8 mouse cellular contexts compared by ENCODE assay signal in genomic region chr9:78527767-78528381, GRCm38 (mm10). TPM values are rescaled to one million over a fixed set of nuclear protein-coding genes. Genes with fewer than 3 reads are reported as not detected.
DNase-seq lines count a peak whose midpoint lies in the region; ATAC-seq and TF ChIP-seq lines count a peak whose summit lies in the region.

No protein-coding gene starts in this region.

- peak; percentile 82 for DNase-seq in gastrocnemius, adult 2 months
- DNase-seq in hindbrain, postnatal 0 days (ENCODE audit: low spot score): peak; percentile 83
- peak; percentile 72 to 83 for DNase-seq in left cerebral cortex, adult 2 months (ENCODE audit: extremely low spot score in 1 of 2, low spot score in 2 of 2)
- DNase-seq in right cerebral cortex, postnatal 14 days: peak; percentile 74
- peak; percentile 68 to 90 for DNase-seq in urinary bladder, postnatal 4 days (ENCODE audit: low spot score in 2 of 2)

- H3K4me1 ChIP-seq in hindbrain, postnatal 0 days (ENCODE audit: insufficient read depth, low read length): no peaks in the 10 kb centered on the region

- peak; percentile 98 for TF ChIP-seq CTCF in gastrocnemius, adult 2 months (IDR thresholded peaks at IDR 0.05)
- TF ChIP-seq CTCF in hindbrain, postnatal 0 days (IDR thresholded peaks at IDR 0.05; ENCODE audit: low read depth): peak; percentile 94
- TF ChIP-seq CTCF in left cerebral cortex, adult 2 months (IDR thresholded peaks at IDR 0.05): peak; percentile 94

- H3K36me3 ChIP-seq in hindbrain, postnatal 0 days (ENCODE audit: insufficient read depth, low read length): no peaks in the 10 kb centered on the region

- H3K4me2 ChIP-seq in hindbrain, postnatal 0 days (ENCODE audit: low read depth, low read length): peak overlapping the region; percentile 88

- intact Hi-C loops in gastrocnemius, adult 2 months (cut with DNase I): loop anchor here (2.0 kb wide), 2 partner anchors 25 to 51 kb away; no protein-coding TSS in a partner anchor
- intact Hi-C loops in left cerebral cortex, adult 2 months (cut with DNase I): loop anchor here (1.0 kb wide), 1 partner anchor 47 kb away; no protein-coding TSS in a partner anchor

- H3K27ac ChIP-seq in gastrocnemius, adult 2 months: peak overlapping the region; percentile 73
- H3K27ac ChIP-seq in hindbrain, postnatal 0 days: peak overlapping the region; percentile 86
- H3K27ac ChIP-seq in left cerebral cortex, adult 2 months: peak overlapping the region; percentile 48

- ATAC-seq in activated CD4-positive, CD25-positive, alpha-beta regulatory T cell, adult 4 months: peak; percentile 72
- ATAC-seq in common myeloid progenitor, adult 5-6 weeks (replicated peaks; ENCODE audit: low read depth, poor library complexity, severe bottlenecking): peak; percentile 78
- peak; percentile 80 for ATAC-seq in hindbrain, postnatal 0 days
- ATAC-seq in megakaryocyte, adult 5-6 weeks (ENCODE audit: poor library complexity, severe bottlenecking): peak; percentile 75

- no peaks in the 10 kb centered on the region for H3K27me3 ChIP-seq in hindbrain, postnatal 0 days (ENCODE audit: insufficient read depth, low read length)

- WGBS in hindbrain, postnatal 0 days: 2% methylated on average over 16 of the region's 16 CpGs

- H3K4me3 ChIP-seq in gastrocnemius, adult 2 months: peak overlapping the region; percentile 68
- peak overlapping the region; percentile 38 for H3K4me3 ChIP-seq in hindbrain, postnatal 0 days (ENCODE audit: low read length)
- peak overlapping the region; percentile 46 for H3K4me3 ChIP-seq in left cerebral cortex, adult 2 months

- no peaks in the 10 kb centered on the region for H3K9me3 ChIP-seq in hindbrain, postnatal 0 days (ENCODE audit: low read length)

- peak overlapping the region; percentile 57 for H3K9ac ChIP-seq in hindbrain, postnatal 0 days (replicated peaks; ENCODE audit: low read length)

RNA-seq across cellular contexts. Expression of gene Eef1a1, which starts 38.9 kb away (rescaled TPM):
- over 10,000 TPM; 10,605 to 11,851 TPM for polyA plus RNA-seq in activated CD4-positive, CD25-positive, alpha-beta regulatory T cell, adult 4 months (2017; shearing (Covaris generic))
- 14,048 and 16,425 TPM in 2 replicates for total RNA-seq in common myeloid progenitor, adult 5-6 weeks (2017)
- total RNA-seq in gastrocnemius, adult 2 months (2021): 100 to 1,000 TPM; 390 to 557 TPM
- total RNA-seq in hindbrain, postnatal 0 days (2014; rRNA removed): 5,514 and 5,628 TPM in 2 replicates
- 2,472 and 2,549 TPM in 2 replicates for polyA plus RNA-seq in hindbrain, postnatal 0 days (2015; fragmentation: Nextera tagmentation; extraction: Ambion mirVana)
- 1,000 to 10,000 TPM; 2,077 to 2,174 TPM for total RNA-seq in left cerebral cortex, adult 2 months (2021)
- 11,658 and 12,645 TPM in 2 replicates for total RNA-seq in megakaryocyte, adult 5-6 weeks (2015)
- 9,740 and 9,937 TPM in 2 replicates for total RNA-seq in megakaryocyte, adult 5-6 weeks (2017)

RNA-seq across cellular contexts. Expression of gene Slc17a5, which starts 60.0 kb away (rescaled TPM):
- 10 to 100 TPM in 1 of 2 experiments, 1 to 10 TPM in 1; 9.3 to 11.3 TPM for polyA plus RNA-seq in activated CD4-positive, CD25-positive, alpha-beta regulatory T cell, adult 4 months (2017; shearing (Covaris generic))
- total RNA-seq in common myeloid progenitor, adult 5-6 weeks (2017): 5.9 and 8.7 TPM in 2 replicates
- total RNA-seq in gastrocnemius, adult 2 months (2021): 1 to 10 TPM; 2.7 to 2.8 TPM
- total RNA-seq in hindbrain, postnatal 0 days (2014; rRNA removed): 9.9 and 10.2 TPM in 2 replicates
- polyA plus RNA-seq in hindbrain, postnatal 0 days (2015; fragmentation: Nextera tagmentation; extraction: Ambion mirVana): 15.5 and 16.6 TPM in 2 replicates
- 10 to 100 TPM; 16.1 to 17.3 TPM for total RNA-seq in left cerebral cortex, adult 2 months (2021)
- total RNA-seq in megakaryocyte, adult 5-6 weeks (2015): 8.8 and 10.2 TPM in 2 replicates
- 5.6 and 8.0 TPM in 2 replicates for total RNA-seq in megakaryocyte, adult 5-6 weeks (2017)

Comparison
In these comparisons a context has a peak if more than half of its experiments do, and no peak if none do; other contexts are left out.
1. Peak in every context shown above with its lines: DNase-seq, ATAC-seq, H3K4me3 ChIP-seq and H3K27ac ChIP-seq.